Mouse (Mus musculus): Measurements from ENCODE around the gene Tesc. TPM values are rescaled to one million over a fixed set of nuclear protein-coding genes. Genes with fewer than 3 reads are reported as not detected.
A peak's percentile ranks its signal among the peaks of the same experiment; 100 is the strongest.

Gene Tesc
- polyA plus RNA-seq, 1 experiment from 2014 or later = 4.0 TPM

DNA sequence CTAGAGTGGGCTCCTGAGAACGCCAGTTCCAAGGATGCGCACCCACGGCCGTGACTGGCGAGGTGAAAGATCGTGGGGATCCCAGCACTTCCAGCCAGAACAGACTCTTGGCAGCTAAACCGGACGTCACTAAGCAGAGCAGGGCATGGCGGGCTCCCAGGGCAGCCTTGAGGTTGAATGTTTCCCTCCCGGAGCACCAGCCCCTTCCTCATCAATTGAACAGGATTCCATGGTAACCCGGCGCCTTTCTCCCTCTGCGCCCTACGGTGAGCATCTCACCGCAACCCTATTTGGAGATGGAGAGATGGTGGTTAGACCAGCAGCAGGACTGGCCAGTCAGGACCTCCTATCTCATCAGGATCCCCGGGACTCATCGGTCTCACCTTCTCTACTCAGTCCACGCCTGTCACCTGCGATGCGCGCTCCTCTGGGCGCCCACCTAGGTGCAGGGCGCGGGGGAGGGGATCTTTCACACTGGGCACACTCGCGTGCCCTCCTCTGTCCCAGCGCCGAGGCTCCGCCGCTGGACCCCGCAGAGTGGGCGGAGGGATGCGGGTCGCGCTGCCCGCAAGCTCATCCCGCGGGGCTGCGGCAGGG is 344 bp upstream of the Tesc start:
- no peak overlapping the region for H3K27ac ChIP-seq (ENCODE audit: low read length)
- peaks cover 28% of the 10 kb centered on the region for H3K4me1 ChIP-seq (ENCODE audit: control insufficient read depth, insufficient read depth, low read length)
- no peak for ATAC-seq
- no peaks in the 10 kb centered on the region for H3K36me3 ChIP-seq (ENCODE audit: control insufficient read depth, insufficient read depth, low read length)
- 2% methylated on average over 39 of the region's 39 CpGs for whole genome bisulfite sequencing
- peak overlapping the region; percentile 60 for H3K9ac ChIP-seq (ENCODE audit: low read depth, low read length)
- H3K27me3 ChIP-seq (replicated peaks; ENCODE audit: control insufficient read depth, insufficient read depth, low read length) = peaks cover 45% of the 10 kb centered on the region
- peak overlapping the region; percentile 99 for H3K4me2 ChIP-seq (ENCODE audit: low read depth, low read length)
- H3K9me3 ChIP-seq (ENCODE audit: control insufficient read depth, low read length) = no peaks in the 10 kb centered on the region
- peak overlapping the region; percentile 69 for H3K4me3 ChIP-seq (ENCODE audit: low read length)

DNA sequence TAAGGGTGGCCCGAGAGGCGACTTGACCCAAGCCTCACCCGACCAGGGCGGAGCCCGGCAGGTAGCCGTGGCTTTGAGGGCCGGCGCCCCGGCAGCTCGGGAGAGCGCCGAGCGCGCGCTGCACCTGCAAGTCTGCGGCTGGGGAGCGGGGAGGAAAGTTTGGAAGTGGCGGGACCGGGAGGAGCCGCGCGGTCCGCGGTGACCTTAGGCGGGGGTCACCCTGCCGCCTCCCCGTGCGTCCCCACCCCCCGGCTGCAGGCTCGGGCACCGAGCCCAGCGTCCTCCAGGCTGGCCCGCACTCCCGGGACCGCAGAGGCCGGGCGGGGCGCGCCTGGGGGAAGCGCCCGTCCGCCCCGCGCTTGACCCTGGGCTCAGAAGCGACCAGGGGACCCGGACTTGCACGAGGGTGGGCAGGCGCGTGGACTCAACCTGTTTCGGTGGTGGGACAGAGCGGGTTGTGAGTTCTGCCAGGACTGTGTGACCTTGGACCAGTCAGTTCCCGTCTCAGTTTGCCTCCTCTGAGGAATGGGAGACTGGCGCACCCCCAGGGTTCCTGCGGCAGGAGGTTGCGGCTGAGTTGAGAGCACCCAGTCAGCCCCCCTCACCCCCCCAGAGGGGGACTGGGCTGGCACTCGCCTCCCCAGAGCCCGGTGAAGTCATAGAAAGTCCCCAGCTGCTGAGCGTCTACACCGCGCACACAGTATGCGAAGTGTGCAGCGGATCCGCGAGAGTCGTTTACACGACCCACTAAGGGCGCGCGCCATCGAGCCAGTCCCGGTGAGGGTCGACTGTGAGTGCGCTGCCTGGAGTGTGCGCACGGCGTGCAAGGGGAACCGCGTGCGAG is 870 bp downstream of the Tesc start:
- ATAC-seq = peak; percentile 19; the same call in 1 of the 2 replicates
- no peak overlapping the region for H3K27ac ChIP-seq (ENCODE audit: low read length)
- H3K9ac ChIP-seq (ENCODE audit: low read depth, low read length) = peak overlapping the region; percentile 60
- H3K4me3 ChIP-seq (ENCODE audit: low read length) = peak overlapping the region; percentile 69
- H3K9me3 ChIP-seq (ENCODE audit: control insufficient read depth, low read length) = no peaks in the 10 kb centered on the region
- peaks cover 28% of the 10 kb centered on the region for H3K4me1 ChIP-seq (ENCODE audit: control insufficient read depth, insufficient read depth, low read length)
- peaks cover 45% of the 10 kb centered on the region for H3K27me3 ChIP-seq (replicated peaks; ENCODE audit: control insufficient read depth, insufficient read depth, low read length)
- peak overlapping the region; percentile 99 for H3K4me2 ChIP-seq (ENCODE audit: low read depth, low read length)
- H3K36me3 ChIP-seq (ENCODE audit: control insufficient read depth, insufficient read depth, low read length) = no peaks in the 10 kb centered on the region
- under 1% methylated on average over 71 of the region's 79 CpGs for WGBS

DNA sequence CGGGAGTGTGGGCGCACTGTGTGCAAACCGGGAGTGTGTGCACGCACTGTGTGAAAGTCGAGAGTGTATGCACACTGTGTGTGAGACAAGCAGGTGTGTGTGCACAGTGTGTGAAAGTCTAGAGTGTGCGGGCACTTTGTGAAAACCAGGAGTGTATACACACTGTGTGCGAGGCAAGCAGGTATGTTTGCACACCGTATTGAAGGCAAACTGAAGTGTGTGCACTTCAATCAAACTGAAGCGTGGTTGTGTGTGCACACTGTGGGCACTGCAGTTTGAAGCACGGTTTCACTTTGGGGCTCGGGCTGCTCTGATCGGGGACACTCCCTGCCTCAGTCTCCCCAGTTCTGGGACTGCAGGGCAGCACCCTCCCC is 1.5 kb downstream of the Tesc start:
- 6% methylated on average over 12 of the region's 12 CpGs for WGBS
- Histone ChIP-seq H3K27me3 (replicated peaks; ENCODE audit: control insufficient read depth, insufficient read depth, low read length) (peaks cover 45% of the 10 kb centered on the region), H3K27ac (ENCODE audit: low read length) (no peak overlapping the region), H3K9me3 (ENCODE audit: control insufficient read depth, low read length) (no peaks in the 10 kb centered on the region), H3K4me2 (ENCODE audit: low read depth, low read length) (peak overlapping the region; percentile 99), H3K9ac (ENCODE audit: low read depth, low read length) (peak overlapping the region; percentile 45; the same call in 1 of the 2 replicates), H3K4me3 (ENCODE audit: low read length) (peak overlapping the region; percentile 69), H3K36me3 (ENCODE audit: control insufficient read depth, insufficient read depth, low read length) (no peaks in the 10 kb centered on the region), H3K4me1 (ENCODE audit: control insufficient read depth, insufficient read depth, low read length) (peaks cover 28% of the 10 kb centered on the region)
- peak; percentile 16; the same call in 1 of the 2 replicates for ATAC-seq

DNA sequence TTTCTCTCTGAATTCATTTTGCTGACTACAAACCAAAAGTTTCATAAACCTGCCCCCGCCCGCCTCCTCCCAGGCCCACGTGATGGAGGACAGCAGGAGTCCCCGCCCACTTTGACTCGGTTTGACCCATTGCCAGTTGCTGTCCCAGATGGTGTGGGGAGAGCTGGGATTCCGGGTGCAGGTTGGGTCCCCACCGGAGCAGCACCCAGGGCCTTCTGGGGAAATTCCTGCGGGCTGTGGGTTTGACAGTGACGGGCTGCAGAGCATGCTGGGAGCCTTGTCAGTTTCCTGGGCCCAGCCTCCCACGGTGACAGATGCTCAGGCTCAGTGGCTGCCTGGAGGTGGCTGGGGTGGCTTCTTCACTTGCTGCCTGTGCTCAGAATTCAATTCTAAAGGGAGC is 1.9 kb downstream of the Tesc start:
- 3% methylated on average over 10 of the region's 10 CpGs for WGBS
- peak overlapping the region; percentile 99 for H3K4me2 ChIP-seq (ENCODE audit: low read depth, low read length)
- no peak overlapping the region for H3K27ac ChIP-seq (ENCODE audit: low read length)
- peaks cover 45% of the 10 kb centered on the region for H3K27me3 ChIP-seq (replicated peaks; ENCODE audit: control insufficient read depth, insufficient read depth, low read length)
- peak overlapping the region; percentile 45; the same call in 1 of the 2 replicates for H3K9ac ChIP-seq (ENCODE audit: low read depth, low read length)
- ATAC-seq = no peak
- no peaks in the 10 kb centered on the region for H3K9me3 ChIP-seq (ENCODE audit: control insufficient read depth, low read length)
- peaks cover 28% of the 10 kb centered on the region for H3K4me1 ChIP-seq (ENCODE audit: control insufficient read depth, insufficient read depth, low read length)
- H3K36me3 ChIP-seq (ENCODE audit: control insufficient read depth, insufficient read depth, low read length) = no peaks in the 10 kb centered on the region
- H3K4me3 ChIP-seq (ENCODE audit: low read length) = peak overlapping the region; percentile 69

DNA sequence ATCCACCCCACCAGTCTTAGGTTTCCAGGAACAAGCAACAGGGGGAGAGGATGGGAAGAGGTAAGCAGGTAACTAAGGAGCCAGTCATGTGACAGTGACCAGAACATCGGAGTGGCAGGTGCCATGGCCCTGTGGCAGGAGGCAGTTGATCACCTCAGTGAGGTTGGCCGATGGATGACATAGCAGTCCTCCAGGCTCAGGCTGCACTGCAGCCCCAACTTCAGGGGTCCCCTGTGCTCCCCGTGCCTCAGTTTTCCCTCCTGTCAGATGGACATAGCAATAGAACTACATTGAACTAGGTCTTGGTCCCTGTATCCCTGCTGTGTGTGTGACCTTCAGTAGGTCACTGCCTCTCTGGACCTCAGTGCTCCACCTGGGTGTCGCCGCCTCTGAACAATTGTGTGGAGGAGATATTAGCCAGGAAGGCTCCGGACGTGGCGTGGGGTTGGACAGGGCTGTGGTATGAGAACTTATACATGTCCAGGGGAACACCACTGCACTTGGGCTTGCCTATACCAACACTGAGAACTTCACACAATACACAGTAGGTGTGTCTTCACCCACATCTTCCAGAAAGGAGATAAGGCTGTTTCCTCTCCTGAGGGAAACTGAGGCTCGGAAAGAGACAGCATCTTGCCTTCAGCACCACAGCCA is 2.6 kb downstream of the Tesc start:
- no peak for ATAC-seq
- H3K27ac ChIP-seq (ENCODE audit: low read length) = no peak overlapping the region
- WGBS = 90% methylated on average over 9 of the region's 9 CpGs
- H3K4me1 ChIP-seq (ENCODE audit: control insufficient read depth, insufficient read depth, low read length) = peaks cover 28% of the 10 kb centered on the region
- no peak overlapping the region for H3K4me2 ChIP-seq (ENCODE audit: low read depth, low read length)
- peaks cover 45% of the 10 kb centered on the region for H3K27me3 ChIP-seq (replicated peaks; ENCODE audit: control insufficient read depth, insufficient read depth, low read length)
- H3K4me3 ChIP-seq (ENCODE audit: low read length) = no peak overlapping the region
- no peaks in the 10 kb centered on the region for H3K36me3 ChIP-seq (ENCODE audit: control insufficient read depth, insufficient read depth, low read length)
- no peaks in the 10 kb centered on the region for H3K9me3 ChIP-seq (ENCODE audit: control insufficient read depth, low read length)
- no peak overlapping the region for H3K9ac ChIP-seq (ENCODE audit: low read depth, low read length)

DNA sequence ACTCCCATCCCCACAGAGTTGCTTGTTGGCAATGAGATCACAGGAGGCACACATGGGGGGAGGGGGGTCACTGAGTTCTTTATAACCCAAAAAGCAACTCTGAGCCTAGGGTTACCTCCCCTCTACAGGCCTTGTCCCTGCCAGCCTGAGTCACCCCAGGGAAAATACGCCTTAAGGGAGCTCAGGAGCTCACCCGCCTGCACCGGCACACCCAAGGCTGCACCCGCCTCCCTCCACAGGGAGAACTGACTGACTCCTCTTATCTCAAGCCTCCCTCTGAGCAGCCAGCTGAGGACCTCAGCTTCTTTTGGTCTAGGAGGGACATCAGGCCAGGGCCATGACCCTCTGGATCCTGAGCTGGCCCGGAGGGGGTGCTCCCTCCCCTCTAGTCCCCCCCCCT is 3.5 kb downstream of the Tesc start:
- Histone ChIP-seq H3K36me3 (ENCODE audit: control insufficient read depth, insufficient read depth, low read length) (no peaks in the 10 kb centered on the region), H3K4me3 (ENCODE audit: low read length) (no peak overlapping the region), H3K9me3 (ENCODE audit: control insufficient read depth, low read length) (no peaks in the 10 kb centered on the region), H3K27ac (ENCODE audit: low read length) (no peak overlapping the region), H3K27me3 (replicated peaks; ENCODE audit: control insufficient read depth, insufficient read depth, low read length) (peaks cover 36% of the 10 kb centered on the region), H3K9ac (ENCODE audit: low read depth, low read length) (no peak overlapping the region), H3K4me2 (ENCODE audit: low read depth, low read length) (no peak overlapping the region), H3K4me1 (ENCODE audit: control insufficient read depth, insufficient read depth, low read length) (peaks cover 28% of the 10 kb centered on the region)
- 0 out of 2 replicates have a peak, but pooled peaks have one; percentile 18 for ATAC-seq
- WGBS = 54% methylated on average over 5 of the region's 5 CpGs

DNA sequence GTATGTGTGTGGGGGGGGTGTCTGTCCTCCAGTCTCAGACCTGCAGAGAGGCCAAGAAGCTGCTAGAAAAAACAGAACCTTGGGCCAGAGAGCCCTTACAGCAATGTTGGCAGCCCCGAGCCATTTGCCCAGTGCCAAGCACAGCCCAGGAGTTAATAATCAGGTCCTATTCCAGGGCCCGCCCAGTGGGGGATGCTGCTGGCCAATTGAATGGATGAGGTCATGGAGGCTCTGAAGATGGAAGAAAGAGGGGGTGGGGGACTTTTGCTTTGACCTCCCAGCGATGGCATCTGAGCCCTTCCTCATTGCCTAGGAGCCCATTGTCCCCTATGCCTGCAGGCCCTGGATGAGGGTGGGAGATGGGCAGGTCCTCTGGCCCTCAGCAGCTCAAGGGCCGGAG is 4.0 kb downstream of the Tesc start:
- Histone ChIP-seq H3K4me3 (ENCODE audit: low read length) (no peak overlapping the region), H3K4me1 (ENCODE audit: control insufficient read depth, insufficient read depth, low read length) (peaks cover 28% of the 10 kb centered on the region), H3K9ac (ENCODE audit: low read depth, low read length) (no peak overlapping the region), H3K36me3 (ENCODE audit: control insufficient read depth, insufficient read depth, low read length) (no peaks in the 10 kb centered on the region), H3K4me2 (ENCODE audit: low read depth, low read length) (no peak overlapping the region), H3K27me3 (replicated peaks; ENCODE audit: control insufficient read depth, insufficient read depth, low read length) (peaks cover 32% of the 10 kb centered on the region), H3K27ac (ENCODE audit: low read length) (no peak overlapping the region), H3K9me3 (ENCODE audit: control insufficient read depth, low read length) (no peaks in the 10 kb centered on the region)
- no peak for ATAC-seq
- 62% methylated on average over 4 of the region's 4 CpGs for WGBS

DNA sequence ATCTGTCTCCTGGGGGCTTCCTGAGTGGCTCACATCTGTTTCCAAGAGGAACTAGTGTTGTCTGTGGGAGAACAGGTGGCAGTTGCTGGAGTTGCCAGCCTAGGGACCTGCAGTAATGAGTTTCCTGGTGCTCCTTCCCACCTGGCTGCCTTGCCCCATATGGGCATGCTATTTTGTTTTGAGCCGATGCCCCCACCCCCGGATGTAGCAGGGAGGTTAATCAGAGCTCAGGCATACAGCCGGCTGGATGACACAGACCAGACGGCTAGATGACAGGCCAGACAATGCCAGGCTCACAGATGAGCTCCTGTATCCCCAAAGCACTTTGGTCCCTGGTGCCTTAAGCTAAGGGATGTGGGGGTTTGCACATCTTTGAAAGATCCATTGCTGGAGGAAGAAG is 5.8 kb downstream of the Tesc start:
- Histone ChIP-seq H3K4me2 (ENCODE audit: low read depth, low read length) (no peak overlapping the region), H3K4me3 (ENCODE audit: low read length) (no peak overlapping the region), H3K36me3 (ENCODE audit: control insufficient read depth, insufficient read depth, low read length) (no peaks in the 10 kb centered on the region), H3K9me3 (ENCODE audit: control insufficient read depth, low read length) (no peaks in the 10 kb centered on the region), H3K9ac (ENCODE audit: low read depth, low read length) (no peak overlapping the region), H3K4me1 (ENCODE audit: control insufficient read depth, insufficient read depth, low read length) (peaks cover 17% of the 10 kb centered on the region), H3K27ac (ENCODE audit: low read length) (no peak overlapping the region), H3K27me3 (replicated peaks; ENCODE audit: control insufficient read depth, insufficient read depth, low read length) (peaks cover 15% of the 10 kb centered on the region)
- ATAC-seq = no peak
- 31% methylated on average over 4 of the region's 4 CpGs for WGBS

DNA sequence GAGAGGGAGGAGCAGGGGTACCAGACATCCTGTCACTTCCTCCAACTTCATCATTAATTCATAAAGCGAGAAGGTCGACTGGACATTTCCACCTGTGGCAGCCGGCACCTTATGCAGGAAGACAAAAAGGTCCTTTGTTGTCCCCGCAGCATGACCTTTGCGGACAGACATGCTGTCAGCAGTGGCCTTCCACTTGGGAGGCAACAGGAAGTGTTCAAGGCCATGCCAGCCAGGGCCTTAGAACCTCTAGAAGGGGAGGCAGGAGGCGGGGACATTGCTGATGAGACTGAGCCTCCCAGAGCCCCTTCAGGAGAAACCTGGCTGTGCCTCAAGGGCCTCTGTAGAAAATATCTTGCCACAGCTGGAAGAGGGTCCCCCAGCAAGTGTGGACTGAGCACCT is 6.2 kb downstream of the Tesc start:
- 57% methylated on average over 6 of the region's 6 CpGs for WGBS
- no peak overlapping the region for H3K9ac ChIP-seq (ENCODE audit: low read depth, low read length)
- ATAC-seq = no peak

More for the DNA sequence above, 6.2 kb downstream of the Tesc start:
- no peaks in the 10 kb centered on the region for H3K9me3 ChIP-seq (ENCODE audit: control insufficient read depth, low read length)
- H3K4me1 ChIP-seq (ENCODE audit: control insufficient read depth, insufficient read depth, low read length) = peaks cover 13% of the 10 kb centered on the region
- no peak overlapping the region for H3K4me2 ChIP-seq (ENCODE audit: low read depth, low read length)
- no peaks in the 10 kb centered on the region for H3K36me3 ChIP-seq (ENCODE audit: control insufficient read depth, insufficient read depth, low read length)
- H3K4me3 ChIP-seq (ENCODE audit: low read length) = no peak overlapping the region
- no peak overlapping the region for H3K27ac ChIP-seq (ENCODE audit: low read length)
- peaks cover 11% of the 10 kb centered on the region for H3K27me3 ChIP-seq (replicated peaks; ENCODE audit: control insufficient read depth, insufficient read depth, low read length)

All from intestine, embryonic 16.5 days (tissue).